Mouse (Mus musculus) left cerebral cortex, postnatal 14 days (tissue): ENCODE data around the gene Actb. TPM values are rescaled to one million over a fixed set of nuclear protein-coding genes. Genes with fewer than 3 reads are reported as not detected.

Experiments used
- DNase-seq, 2 experiments: peaks; one replicate each; pipeline ENCODE4 v3.0.0; 2021 to 2022; ENCODE audit warnings: low spot score in 2 of 2, mixed read lengths in 1 of 2
- intact Hi-C: fragments of 180-260 bp; cut with DNase I; formaldehyde crosslinking; loops from one replicate; pipeline ENCODE4 v1.15.1; 2025
- total RNA-seq, 2 experiments: library from RNA; stranded (reverse); gene quantifications; 2 replicates each; pipeline ENCODE4 v1.2.3; 2021

Gene Actb
- total RNA-seq, 2 experiments from 2014 or later = 3,011 to 3,018 TPM

DNA sequence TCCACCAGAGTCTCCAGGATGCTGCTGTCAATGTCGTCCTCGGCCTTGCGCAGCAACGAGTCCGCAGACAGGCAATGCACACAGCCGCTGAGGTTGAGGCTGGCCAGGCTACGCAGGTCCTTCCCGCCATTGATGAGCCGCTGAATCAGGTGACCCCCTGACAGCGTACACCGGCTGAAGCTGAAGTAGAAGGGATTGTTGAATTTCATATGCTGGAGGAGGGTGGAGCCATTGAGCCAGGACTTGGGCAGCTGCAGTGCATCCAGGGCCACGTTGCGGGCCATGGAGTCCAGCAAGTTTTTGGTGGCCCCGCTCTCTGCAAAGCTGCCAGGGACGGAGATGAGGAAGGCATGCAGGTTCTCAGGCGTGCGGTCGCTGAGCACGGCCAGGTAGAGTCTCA lies 20.4 kb downstream of the Actb start:
- intact Hi-C loops = no loop called here
- no peak for DNase-seq

DNA sequence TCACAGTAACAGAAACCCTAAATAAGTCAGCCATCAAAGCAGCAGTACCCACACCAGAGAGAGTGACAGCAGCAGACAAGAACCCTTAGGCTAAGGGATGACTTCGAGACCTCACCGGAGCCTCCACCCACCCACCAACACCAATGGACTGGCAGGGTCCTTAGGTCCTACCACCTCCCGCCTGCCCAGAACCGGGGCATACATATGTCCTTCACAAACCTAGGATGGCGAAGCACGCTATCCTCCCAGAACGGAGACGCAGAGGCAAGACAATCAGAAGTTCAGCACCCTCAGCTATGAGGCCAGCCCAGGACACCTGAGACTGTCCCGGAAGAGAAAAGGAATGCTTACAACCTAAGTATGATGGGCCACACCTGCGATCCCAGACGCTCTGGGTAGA lies 24.1 kb downstream of the Actb start:
- DNase-seq = no peak
- intact Hi-C loops = no loop called here

DNA sequence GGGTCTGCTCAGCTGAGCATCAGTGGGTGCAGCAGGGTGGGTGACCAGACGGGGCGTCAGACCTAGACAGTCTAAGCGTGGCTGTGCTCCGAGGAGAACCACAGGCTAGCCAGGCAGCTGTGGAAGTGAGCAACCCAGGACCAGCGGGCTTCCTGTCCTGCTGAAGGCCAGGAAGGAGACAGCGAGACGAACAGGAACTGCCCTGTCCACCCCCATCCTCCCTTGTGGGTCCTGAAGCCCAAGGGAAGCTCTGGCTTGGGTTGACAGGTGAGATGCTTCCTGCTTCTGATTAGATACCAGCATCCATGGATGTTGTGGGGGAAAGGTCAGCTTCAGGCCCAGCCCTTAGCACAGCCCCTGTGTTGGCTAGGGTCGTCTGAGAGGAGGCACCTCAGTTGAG lies 24.6 kb downstream of the Actb start:
- DNase-seq = no peak
- intact Hi-C loops = loop anchor here (2.0 kb wide), 1 partner anchor 51 kb away; no protein-coding TSS in a partner anchor

DNA sequence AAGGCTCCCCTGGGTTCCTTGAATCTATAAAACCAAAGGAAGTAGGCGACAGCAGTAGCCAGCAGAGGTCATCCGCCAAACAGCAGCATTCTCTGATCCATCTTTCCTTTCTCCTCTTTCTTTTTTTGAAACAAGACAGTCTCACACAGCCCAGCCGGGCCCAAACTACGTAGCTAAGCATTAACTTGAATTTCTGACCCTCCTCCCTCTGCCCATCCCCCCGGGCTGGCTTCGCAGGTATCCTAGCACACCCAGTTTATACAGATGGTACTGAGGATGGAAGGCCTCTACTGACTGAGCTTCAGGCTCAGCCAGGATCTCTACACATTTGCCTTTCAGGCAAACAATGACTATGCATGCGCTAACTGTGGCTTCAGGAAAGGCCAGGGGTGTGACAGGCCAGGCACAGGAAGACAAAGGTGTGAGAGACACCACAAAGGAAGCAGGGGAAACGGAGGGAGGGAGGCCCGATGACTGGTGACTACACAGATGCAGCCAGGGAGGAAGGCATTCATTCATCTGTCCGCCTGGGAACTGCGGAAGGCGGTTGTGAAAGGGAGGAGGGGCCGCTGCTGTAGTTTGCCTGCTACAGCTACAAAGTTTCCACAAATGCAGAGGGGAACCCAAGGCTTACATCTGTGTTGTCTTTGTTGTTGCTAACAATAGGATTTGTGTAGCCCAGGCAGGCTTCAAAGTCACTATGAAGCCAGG lies 25.6 kb downstream of the Actb start:
- intact Hi-C loops = loop anchor here (2.0 kb wide), 1 partner anchor 52 kb away; no protein-coding TSS in a partner anchor
- no peak for DNase-seq

DNA sequence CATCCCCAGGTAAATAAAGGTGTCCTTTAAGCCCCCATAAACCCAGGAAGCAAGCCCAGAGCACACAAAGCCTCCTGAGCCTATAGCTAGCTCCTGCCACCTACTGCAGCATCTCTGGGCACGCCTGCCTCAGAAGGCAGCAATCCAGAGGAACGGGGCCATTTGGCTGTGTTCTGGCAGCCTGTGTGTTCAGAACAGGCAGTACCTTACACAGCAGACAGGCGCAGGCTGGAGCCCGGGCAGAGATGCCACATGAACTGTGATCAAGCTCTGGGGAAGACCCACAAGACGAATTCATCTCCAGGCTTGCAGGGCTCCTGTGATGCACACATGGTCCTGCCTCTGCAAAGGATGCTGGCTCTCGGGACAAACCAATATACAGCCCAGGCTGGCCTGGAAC lies 26.3 kb downstream of the Actb start:
- intact Hi-C loops = loop anchor here (2.0 kb wide), 1 partner anchor 53 kb away; no protein-coding TSS in a partner anchor
- peak; percentile 58 to 73 for DNase-seq

DNA sequence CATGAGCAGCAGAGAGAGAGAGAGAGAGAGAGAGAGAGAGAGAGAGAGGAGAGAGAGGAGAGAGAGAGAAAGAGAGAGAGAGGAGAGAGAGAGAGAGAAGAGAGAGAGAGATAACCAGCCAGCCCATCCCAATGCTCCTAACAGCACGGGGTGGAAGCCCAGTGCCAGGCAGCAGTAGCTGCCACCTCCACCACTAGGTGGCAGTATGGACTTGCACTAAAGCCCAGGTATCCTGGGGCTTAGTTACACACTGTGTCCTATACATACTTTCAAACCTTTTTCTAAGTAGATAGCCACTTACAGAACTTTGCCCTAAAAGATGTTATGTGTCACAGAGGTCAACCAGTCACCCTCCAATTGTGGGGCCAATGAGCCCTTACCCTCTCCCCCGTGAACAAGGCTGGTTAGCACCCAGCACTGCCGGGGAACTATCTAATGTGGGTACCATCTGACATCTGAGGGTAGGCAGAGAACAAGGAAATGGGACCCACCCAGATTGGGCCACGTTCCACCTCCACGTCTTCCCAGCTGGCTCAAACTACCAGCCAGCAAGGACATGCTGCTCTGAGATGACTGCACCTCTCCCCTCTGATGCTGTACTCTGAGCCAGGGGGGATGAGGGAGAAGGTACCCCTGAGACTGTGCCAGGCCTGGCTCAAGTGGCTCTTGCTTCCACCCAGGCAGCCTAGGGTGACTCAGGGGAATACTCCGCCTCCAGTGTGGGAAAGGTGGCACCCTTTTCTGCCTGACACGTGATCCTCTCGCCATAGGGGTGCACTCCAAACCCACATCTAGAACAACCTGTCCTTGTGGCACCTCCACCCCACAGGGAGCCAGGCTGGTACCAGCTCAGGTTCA lies 27.0 kb downstream of the Actb start:
- intact Hi-C loops = loop anchor here (2.0 to 5.0 kb wide), 3 partner anchors 53 to 188 kb away; no protein-coding TSS in a partner anchor
- peak; percentile 89 to 91 for DNase-seq

DNA sequence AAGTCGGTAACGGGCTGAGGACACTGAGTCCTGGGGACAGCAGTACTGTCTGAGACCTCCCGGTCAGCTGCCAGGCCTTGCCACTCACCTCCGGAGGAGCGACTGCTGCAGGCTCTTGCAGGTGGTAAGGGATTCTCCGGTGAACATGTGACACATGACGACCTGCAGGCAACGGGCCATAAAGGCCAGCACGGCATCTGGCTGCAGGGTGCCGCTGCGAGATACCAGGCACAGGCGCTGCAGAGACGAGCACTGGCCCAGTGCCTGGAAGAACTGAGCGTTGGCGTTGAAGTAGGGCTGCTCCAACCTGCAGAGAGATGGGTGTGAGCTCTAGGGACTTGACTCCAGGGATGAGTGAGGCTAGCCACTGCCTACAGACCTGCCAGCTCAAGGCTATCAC lies 28.0 kb downstream of the Actb start:
- intact Hi-C loops = loop anchor here (5.0 kb wide), 2 partner anchors 56 to 189 kb away; no protein-coding TSS in a partner anchor
- DNase-seq = peak; percentile 64 to 83

DNA sequence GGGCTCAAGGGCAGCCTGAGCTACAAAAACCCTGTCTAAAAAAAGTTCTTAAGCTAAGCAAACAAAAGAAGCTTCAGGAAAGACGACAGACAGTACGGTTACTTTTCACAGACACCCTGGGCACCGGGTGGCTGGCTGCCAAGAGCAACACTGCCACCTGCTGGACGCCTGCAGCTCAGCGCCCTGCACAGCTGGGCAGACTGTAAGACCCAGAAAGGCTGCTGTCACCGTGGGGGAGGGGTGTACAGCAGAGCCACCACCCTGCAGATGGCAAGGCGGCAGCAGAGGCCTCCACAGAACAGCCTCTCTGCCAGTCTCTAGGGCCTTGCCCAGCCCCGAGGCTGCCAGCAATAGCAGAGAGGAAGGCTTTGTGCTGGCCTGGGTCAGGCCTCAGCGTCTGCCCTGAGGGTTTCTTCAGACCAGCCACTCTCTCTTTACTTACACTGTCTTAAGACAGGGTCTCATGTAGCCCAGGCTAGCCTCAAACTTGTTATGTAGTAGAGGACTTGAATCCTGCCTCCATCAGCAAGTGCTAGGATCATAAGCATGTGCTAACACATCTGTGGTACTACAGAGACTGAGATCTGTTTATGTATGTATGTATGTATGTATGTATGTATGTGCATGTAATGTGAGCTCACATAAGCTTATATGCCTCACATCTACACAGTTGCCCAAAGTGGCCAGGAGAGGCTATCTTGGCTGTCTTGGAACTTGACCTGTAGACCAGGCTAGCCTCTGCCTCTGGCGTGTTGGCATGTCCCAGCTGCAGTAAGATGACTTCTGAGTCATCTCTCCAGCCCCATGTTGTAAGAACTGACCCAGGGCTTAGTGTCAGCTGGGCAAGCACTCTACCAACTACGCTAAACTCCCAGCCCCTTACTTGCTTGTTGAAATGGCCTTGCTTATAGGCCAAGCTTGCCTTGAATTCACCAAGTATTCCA lies 28.9 kb downstream of the Actb start:
- intact Hi-C loops = loop anchor here (2.0 to 5.0 kb wide), 3 partner anchors 55 to 190 kb away; no protein-coding TSS in a partner anchor
- peak; percentile 92 to 95 for DNase-seq

DNA sequence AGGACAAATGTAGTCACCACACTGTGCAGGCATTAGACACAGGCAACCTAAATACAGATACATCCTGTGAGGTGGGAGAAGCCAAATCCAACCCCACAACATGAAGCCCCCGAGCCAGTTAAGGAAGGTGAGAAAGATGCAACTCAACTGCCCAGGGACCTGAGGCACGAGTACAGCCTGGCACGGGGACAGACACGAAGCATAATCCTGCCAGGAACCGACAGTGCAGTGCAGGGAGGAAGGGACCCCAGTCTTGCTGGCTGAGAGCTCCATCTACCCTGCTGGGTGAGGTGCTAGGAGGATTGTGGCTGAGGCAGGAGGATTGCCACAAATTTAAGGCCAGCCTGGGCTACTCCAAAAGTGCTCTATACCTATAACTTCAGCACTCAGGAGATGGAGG lies 29.7 kb downstream of the Actb start:
- intact Hi-C loops = loop anchor here (2.0 to 5.0 kb wide), 3 partner anchors 55 to 190 kb away; no protein-coding TSS in a partner anchor
- DNase-seq = no peak

DNA sequence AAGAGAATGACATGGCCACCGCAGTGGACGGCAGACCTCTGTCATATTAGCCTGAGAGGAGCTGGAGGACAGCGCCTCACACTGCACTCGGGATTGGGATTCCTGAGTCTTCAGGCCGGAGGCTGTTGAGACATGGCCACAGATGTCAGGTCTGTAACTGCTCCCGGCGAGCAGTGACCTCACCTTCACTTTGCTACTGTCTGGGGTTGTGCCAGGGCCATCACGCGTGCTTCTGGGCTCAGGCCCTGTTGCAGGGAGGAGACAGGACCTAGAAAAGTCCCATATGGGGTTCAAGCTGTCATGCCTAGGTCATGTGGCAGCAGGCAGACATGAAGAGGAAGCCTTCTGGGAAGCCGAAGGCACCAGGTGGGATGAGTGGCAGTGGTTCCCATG lies 31.0 kb downstream of the Actb start:
- no peak for DNase-seq
- intact Hi-C loops = loop anchor here (5.0 kb wide), 2 partner anchors 53 to 192 kb away; no protein-coding TSS in a partner anchor

DNA sequence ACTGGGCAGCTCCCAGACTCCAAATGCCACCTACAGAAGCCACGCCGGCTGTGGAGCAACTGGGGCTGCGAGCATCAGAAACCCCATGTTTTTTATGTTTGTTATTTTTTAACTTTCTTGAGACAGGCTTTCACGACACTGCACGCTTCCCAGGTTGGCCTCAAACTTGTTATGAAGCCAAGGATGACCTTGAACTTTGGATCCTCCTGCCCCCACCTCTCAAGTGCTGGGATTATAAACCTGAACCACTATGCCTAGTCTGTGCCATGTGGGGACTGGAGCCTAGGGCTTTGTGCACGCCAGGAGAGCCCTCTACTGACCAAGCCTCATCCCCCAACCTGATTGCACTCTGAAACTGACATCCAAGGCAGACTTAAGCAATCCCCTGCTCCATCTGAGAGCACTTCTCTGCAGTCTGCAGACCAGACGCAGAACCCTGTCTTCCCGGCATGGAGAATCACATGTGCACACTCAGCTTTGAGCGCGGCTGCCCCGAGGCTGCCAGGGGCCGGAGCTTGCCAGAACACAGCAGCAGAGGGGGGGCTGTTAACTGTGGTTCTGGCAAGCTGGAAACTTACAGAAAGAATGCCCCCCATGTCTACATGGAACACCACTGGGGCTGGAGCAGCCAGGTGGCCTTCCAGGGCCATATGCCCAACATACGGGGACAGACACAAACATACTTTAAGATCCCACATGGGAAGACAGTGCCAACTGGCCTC lies 31.6 kb downstream of the Actb start:
- DNase-seq = no peak
- intact Hi-C loops = loop anchor here (5.0 kb wide), 2 partner anchors 53 to 192 kb away; no protein-coding TSS in a partner anchor

DNA sequence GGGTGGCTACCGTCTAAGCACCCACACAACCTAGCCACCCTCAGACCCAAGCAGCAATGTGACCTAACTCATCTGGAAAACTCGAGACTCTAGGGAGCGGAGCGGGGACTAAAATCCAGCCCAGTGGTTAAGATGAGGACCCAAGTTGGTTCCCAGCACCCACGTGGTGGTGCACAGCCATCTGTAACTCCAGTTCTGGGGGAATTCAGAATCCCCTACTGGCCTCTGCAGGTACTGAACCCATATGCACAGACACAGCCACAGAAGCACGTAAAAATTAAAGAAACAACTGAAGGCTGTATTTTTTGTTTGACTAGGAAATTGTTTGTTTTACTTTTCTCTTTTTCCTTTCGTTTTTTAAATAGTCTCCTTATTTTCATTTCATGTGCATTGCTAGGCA lies 32.8 kb downstream of the Actb start:
- intact Hi-C loops = no loop called here

DNA sequence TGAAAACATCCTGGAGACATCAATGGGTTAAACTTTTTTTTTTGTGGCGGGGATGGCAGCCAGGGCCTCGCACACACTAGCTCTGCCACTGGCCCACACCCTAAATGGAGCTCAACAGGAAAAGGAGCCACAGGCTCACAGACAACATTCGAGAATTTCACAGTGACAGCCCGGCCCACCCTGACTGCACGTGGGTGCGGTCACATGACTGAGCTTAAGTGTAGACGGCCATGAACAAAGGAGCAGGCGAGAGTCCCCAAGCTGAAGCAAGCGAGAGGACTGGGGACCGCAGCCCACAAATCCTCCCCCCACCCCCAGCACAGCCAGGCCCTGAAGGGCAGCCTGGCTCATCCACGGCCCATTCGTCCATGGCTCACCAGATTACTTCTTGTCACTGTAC lies 34.8 kb downstream of the Actb start:
- DNase-seq = no peak
- intact Hi-C loops = no loop called here

More for the DNA sequence above, 32.8 kb downstream of the Actb start:
- no peak for DNase-seq

DNA sequence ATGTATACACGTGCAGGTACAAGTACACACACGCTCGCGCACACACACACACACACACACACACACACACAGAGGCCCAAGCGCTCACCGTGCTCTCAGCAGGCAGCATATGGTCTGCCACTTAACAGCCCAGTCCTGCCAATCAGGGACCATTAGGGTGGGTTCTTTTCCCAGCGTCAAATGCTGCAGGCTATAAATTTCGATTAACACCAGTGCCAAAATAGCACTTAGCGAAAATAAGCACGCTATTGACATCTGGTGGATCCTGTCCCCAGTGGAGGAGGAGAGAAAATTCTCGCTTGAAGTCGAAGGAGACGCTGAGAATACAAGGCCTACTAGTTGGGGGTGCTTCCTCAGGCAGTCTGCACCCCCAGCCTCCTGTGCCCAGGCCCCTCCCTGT lies 37.1 kb downstream of the Actb start:
- peak; percentile 39 to 63 for DNase-seq
- intact Hi-C loops = no loop called here

DNA sequence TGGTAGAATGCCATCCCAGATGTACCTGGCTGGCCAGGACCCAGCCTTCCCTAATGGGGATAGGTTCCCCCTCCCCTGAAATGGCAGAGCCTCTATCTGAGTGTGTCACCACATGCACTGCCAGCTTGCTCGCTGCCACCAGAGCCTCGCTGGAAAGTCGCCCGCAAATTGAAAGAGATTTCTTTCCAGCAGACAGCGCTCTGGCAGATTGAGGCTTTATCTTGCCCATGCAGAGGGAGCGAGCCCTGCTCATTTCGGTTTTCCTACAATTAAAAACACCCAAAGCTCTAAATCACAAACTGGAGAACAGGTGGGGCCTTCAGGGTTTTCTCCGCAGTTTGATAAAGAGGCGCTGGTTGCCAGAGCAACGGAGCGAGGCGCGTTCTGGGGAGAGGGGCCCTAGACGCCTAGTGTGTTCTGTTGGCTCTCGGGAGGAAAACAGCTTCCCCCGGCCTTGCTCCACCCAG lies 48.8 kb downstream of the Actb start:
- intact Hi-C loops = no loop called here
- peak; percentile 77 to 92 for DNase-seq

DNA sequence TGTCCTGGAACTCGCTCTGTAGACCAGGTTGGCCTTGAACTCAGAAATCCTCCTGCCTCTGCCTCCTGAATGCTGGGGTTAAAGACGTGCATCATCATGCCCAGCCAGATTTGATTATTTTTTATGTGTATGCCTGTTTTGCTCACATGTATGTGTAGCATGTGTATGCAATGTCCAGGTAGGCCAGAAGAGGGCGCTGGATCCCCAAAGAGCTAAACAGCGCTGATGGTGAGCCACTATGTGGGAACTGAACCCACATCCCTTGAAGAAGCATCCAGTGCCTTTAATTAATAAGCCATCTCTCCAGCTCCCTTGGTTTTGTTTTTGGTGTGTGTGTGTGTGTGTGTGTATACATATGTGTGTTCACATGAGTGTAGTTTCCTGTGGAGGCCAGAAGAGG lies 50.1 kb downstream of the Actb start:
- DNase-seq = no peak
- intact Hi-C loops = no loop called here

DNA sequence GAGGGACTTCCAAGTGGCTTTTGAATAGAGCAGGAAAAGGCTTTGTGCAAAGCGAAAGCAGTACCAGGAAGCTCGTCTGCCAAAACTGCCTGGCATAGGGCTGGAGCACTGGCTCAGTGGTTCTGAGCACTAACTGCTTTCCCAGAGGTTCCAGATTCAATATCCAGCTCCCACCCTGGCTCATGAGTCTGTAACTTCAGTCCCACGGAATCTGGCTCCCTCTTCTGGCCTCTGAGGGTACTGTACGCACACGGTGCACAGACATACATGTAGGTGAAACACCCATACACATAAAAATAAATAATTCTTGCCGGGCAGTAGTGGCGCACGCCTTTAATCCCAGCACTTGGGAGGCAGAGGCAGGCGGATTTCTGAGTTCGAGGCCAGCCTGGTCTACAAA lies 51.7 kb downstream of the Actb start:
- peak; percentile 73 to 86 for DNase-seq
- intact Hi-C loops = loop anchor here (5.0 kb wide), 1 partner anchor 88 kb away; no protein-coding TSS in a partner anchor

DNA sequence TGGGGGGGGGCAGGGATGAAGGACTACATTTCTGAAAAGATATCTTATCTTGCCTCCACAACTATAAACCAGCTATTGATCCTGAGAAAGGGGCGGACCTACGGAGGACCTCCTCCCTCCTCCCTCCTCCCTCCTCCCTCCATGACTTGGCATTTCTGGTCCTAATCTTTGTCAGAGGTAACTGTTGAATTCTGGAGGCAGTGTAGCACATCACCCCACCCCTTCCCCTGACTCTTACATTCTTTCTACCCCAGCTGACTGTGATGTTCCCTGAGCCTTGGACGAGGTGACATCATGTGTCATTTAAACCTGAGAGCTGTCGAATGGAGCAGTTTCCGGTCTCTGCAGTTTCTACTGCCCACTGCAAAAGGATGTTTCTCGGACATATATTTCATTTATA lies 53.0 kb downstream of the Actb start:
- intact Hi-C loops = loop anchor here (5.0 kb wide), 1 partner anchor 86 kb away; no protein-coding TSS in a partner anchor

More for the DNA sequence above, 53.0 kb downstream of the Actb start:
- no peak for DNase-seq
